Mouse (Mus musculus) cerebellum, adult 2 months (tissue): ENCODE results near the gene Slc50a1.

ENCODE experiments used
- CTCF ChIP-seq: fragments of 200-500 bp; IDR thresholded peaks from 2 replicates; pipeline ENCODE4 v1.5.1; 2011; ENCODE audit warnings: low read depth, mild to moderate bottlenecking, control low read depth, low read length, moderate library complexity, borderline replicate concordance; ENCODE audit not compliant: insufficient read depth
- POLR2A ChIP-seq: fragments of 200-500 bp; IDR thresholded peaks from 2 replicates; pipeline ENCODE4 v1.6.1; 2011; ENCODE audit warnings: low read length, control low read depth, borderline replicate concordance; ENCODE audit not compliant: insufficient read depth

GRCm38 (mm10) chr3:89291874-89292273, 21.5 kb upstream of the Slc50a1 start:
- TF ChIP-seq CTCF (no peak), POLR2A (no peak)
